Mouse (Mus musculus) neural tube, embryonic 14.5 days (tissue): ENCODE results near the gene Pak3. TPM values are rescaled to one million over a fixed set of nuclear protein-coding genes. Genes with fewer than 3 reads are reported as not detected.
A peak's percentile ranks its signal among the peaks of the same experiment; 100 is the strongest.
"Not testable (repeated sequence)": the region's sequence is repeated elsewhere in the genome, so short reads cannot be mapped to it uniquely, and the experiment has no call there.

Experiments
- ATAC-seq: fragments of 200-750 bp; cut with Nextera tagmentation; 2 replicates; pipeline ENCODE4 v1.8.0; 2017; ENCODE audit warnings: low read depth, mild to moderate bottlenecking, moderate TSS enrichment, moderate library complexity
- H3K27ac ChIP-seq: fragments of 300-500 bp; sonication (generic); 2 replicates; pipeline ENCODE4 v1.5.1; 2014; ENCODE audit warnings: low read depth, mild to moderate bottlenecking, control low read depth, low read length, moderate library complexity, mixed read lengths
- H3K27me3 ChIP-seq: fragments of 300-500 bp; sonication (generic); 2 replicates; pipeline ENCODE4 v1.6.1; 2014; ENCODE audit warnings: low read length; ENCODE audit not compliant: control insufficient read depth, insufficient read depth
- H3K36me3 ChIP-seq: fragments of 300-500 bp; sonication (generic); 2 replicates; pipeline ENCODE4 v1.6.1; 2014; ENCODE audit warnings: low read length, mixed read lengths; ENCODE audit not compliant: control insufficient read depth, insufficient read depth
- H3K4me1 ChIP-seq: fragments of 300-500 bp; sonication (generic); 2 replicates; pipeline ENCODE4 v1.6.1; 2014; ENCODE audit warnings: low read length; ENCODE audit not compliant: control insufficient read depth, insufficient read depth
- H3K4me2 ChIP-seq: fragments of 300-500 bp; sonication (generic); 2 replicates; pipeline ENCODE4 v1.6.1; 2014; ENCODE audit warnings: mild to moderate bottlenecking, low read depth, low read length, control low read depth
- H3K4me3 ChIP-seq: fragments of 300-500 bp; sonication (generic); 2 replicates; pipeline ENCODE4 v1.5.1; 2014; ENCODE audit warnings: low read depth, low read length, control low read depth, mixed read lengths
- H3K9ac ChIP-seq: fragments of 300-500 bp; sonication (generic); replicated peaks from 2 replicates; pipeline ENCODE4 v1.6.1; 2014; ENCODE audit warnings: low read depth, mild to moderate bottlenecking, control low read depth, low read length, mixed read lengths
- H3K9me3 ChIP-seq: fragments of 300-500 bp; sonication (generic); 2 replicates; pipeline ENCODE4 v1.6.1; 2016; ENCODE audit warnings: low read length; ENCODE audit not compliant: control insufficient read depth
- WGBS: fragments of 180-500 bp; shearing (Covaris S2); extraction: QIAGEN DNeasy Blood & Tissue Kit; methylation state at CpG from one replicate; pipeline ENCODE4 v1.1.7; 2014; 5-methylcytosine and 5-hydroxymethylcytosine counted together
- polyA plus RNA-seq: library from polyadenylated mRNA; unstranded; fragments of >200 nt; fragmentation: Nextera tagmentation; extraction: Ambion mirVana; gene quantifications from 2 replicates; pipeline ENCODE4 v1.2.1, GENCODE M21; 2014

Pak3 gene
- 246 and 300 TPM in 2 replicates for polyA plus RNA-seq

GRCm38 (mm10) chrX:143518168-143518901 lies at the start of gene Pak3:
TSS of gene Pak3 (plus strand) at chrX:143518591.
- Histone ChIP-seq H3K27me3 (no peaks in the 10 kb centered on the region), H3K9me3 (no peaks in the 10 kb centered on the region), H3K9ac (peak within 1 kb of the TSS; percentile 63), H3K4me3 (peak within 1 kb of the TSS; percentile 42), H3K4me2 (peak within 1 kb of the TSS; percentile 46), H3K36me3 (no peaks in the 10 kb centered on the region), H3K27ac (peak within 1 kb of the TSS; percentile 88), H3K4me1 (no peaks in the 10 kb centered on the region)
- WGBS = 16% methylated on average over 23 of the region's 23 CpGs
- peak; percentile 93 for ATAC-seq

DNA sequence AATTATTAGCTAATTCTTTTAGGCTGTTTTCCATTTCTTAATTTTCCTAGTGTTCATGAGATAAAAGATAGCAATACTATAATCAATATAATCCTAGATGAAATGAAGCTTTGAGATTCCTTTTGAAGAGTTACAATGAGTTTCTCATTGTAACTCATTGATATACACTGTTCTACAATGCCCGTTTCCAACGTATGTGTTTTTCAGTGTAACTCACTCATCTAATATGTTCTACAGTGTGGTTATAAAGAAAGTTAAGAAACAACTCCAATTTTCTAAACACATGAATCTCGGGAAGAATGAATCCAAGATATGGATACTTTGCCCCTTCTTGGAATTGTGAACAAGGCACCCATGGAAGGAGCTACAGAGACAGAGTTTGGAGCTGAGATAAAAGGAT lies 35.5 kb upstream of the Pak3 start:
- H3K27me3 ChIP-seq = no peaks in the 10 kb centered on the region
- H3K4me2 ChIP-seq = no peak overlapping the region
- peak; percentile 100 for ATAC-seq
- H3K9ac ChIP-seq = no peak overlapping the region
- H3K9me3 ChIP-seq = no peaks in the 10 kb centered on the region
- H3K4me3 ChIP-seq = no peak overlapping the region
- whole genome bisulfite sequencing = 74% methylated on average over 3 of the region's 3 CpGs
- H3K27ac ChIP-seq = no peak overlapping the region
- H3K4me1 ChIP-seq = no peaks in the 10 kb centered on the region
- H3K36me3 ChIP-seq = no peaks in the 10 kb centered on the region

GRCm38 (mm10) chrX:143501053-143501695 lies 17.2 kb upstream of the Pak3 start:
- WGBS = 73% methylated on average over 4 of the region's 4 CpGs
- no peak for ATAC-seq
- Histone ChIP-seq H3K9ac (no peak overlapping the region), H3K4me2 (no peak overlapping the region), H3K27ac (no peak overlapping the region), H3K27me3 (no peaks in the 10 kb centered on the region), H3K9me3 (no peaks in the 10 kb centered on the region), H3K36me3 (no peaks in the 10 kb centered on the region), H3K4me3 (no peak overlapping the region), H3K4me1 (no peaks in the 10 kb centered on the region)

GRCm38 (mm10) chrX:143501776-143502365 lies 16.5 kb upstream of the Pak3 start:
- Histone ChIP-seq H3K9ac (no peak overlapping the region), H3K4me1 (no peaks in the 10 kb centered on the region), H3K27me3 (no peaks in the 10 kb centered on the region), H3K4me2 (no peak overlapping the region), H3K9me3 (no peaks in the 10 kb centered on the region), H3K4me3 (no peak overlapping the region), H3K27ac (no peak overlapping the region), H3K36me3 (no peaks in the 10 kb centered on the region)
- no peak for ATAC-seq
- 74% methylated on average over 5 of the region's 5 CpGs for WGBS

DNA sequence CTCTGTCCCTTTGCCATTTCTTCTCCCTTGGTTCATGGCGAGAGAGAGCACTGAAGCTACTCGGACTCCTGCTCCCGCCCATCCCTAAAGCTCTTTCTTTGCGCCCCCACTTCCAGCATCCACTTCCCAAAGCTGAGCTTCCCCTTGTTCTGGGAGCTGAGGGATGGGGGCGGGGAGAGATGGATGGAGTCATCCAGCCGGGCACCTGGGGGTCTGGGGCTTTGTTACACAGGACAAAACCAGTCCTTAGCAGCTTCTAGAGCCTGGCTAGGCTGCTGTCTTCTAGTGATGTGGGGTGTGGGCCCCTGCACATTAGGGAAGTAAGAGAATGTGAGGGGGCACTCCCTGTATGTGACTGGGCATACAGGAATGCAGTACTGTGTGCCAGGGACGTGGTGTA lies 526 bp downstream of the Pak3 start:
- Histone ChIP-seq H3K27ac (peak overlapping the region; percentile 88), H3K27me3 (no peaks in the 10 kb centered on the region), H3K36me3 (no peaks in the 10 kb centered on the region), H3K4me1 (no peaks in the 10 kb centered on the region), H3K4me3 (peak overlapping the region; percentile 42), H3K9ac (peak overlapping the region; percentile 63), H3K4me2 (peak overlapping the region; percentile 46), H3K9me3 (no peaks in the 10 kb centered on the region)
- WGBS = 14% methylated on average over 7 of the region's 7 CpGs
- ATAC-seq = peak; percentile 84

GRCm38 (mm10) chrX:143519454-143519853 lies 1.1 kb downstream of the Pak3 start:
- H3K4me2 ChIP-seq = peak overlapping the region; percentile 46
- ATAC-seq, H3K9me3 ChIP-seq, H3K27me3 ChIP-seq, H3K36me3 ChIP-seq, H3K4me1 ChIP-seq, H3K9ac ChIP-seq, H3K27ac ChIP-seq: not testable (repeated sequence)
- H3K4me3 ChIP-seq = 0 out of 2 replicates have a peak overlapping the region, but pooled peaks have one; percentile 42
- 72% methylated on average over 5 of the region's 5 CpGs for WGBS

DNA sequence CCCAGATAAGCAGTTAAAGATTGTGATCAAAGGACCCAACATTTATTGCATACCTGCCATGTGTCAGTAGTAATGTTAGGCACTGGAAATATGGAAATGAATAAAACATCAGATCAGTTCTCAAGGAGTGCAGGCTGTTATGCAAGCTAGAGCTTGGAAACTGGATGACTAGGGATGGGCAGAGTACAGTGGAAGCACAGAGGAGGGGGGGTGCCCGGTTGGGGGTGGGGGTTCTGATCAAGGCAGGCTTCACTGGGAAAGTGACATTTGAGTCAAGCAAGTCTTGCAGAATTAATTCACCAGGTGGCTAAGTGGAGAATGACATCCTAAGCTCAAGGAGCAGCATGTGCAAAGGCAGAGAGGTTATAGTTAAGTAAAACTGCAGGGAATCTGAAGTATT lies 1.8 kb downstream of the Pak3 start:
- Histone ChIP-seq H3K4me2 (peak overlapping the region; percentile 46; the same call in 1 of the 2 replicates), H3K9ac (no peak overlapping the region), H3K27ac (no peak overlapping the region), H3K27me3 (no peaks in the 10 kb centered on the region), H3K4me3 (no peak overlapping the region), H3K4me1 (no peaks in the 10 kb centered on the region), H3K9me3 (no peaks in the 10 kb centered on the region), H3K36me3 (no peaks in the 10 kb centered on the region)
- ATAC-seq = peak; percentile 28; the same call in 1 of the 2 replicates
- 52% methylated on average over 1 of the region's 1 CpGs for WGBS

DNA sequence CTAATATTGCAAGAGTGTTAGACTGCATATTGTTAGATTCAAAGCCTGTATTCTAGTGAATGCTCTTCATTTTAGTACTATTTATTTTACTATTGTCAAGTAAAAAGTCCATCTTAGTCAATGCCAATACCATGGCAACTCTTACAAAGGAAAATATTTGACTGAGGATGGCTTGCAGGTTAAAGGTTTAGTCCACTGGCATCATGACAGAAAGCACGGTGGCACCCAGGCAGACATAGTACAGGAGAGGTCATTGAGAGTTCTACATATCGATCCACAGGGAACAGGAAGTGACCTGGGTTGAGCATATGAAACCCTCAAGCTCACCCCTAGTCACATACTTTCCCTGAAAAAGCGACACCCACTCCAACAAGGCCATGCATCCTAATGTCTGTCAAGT lies 13.9 kb downstream of the Pak3 start:
- Histone ChIP-seq H3K9ac (no peak overlapping the region), H3K9me3 (no peaks in the 10 kb centered on the region), H3K4me3 (no peak overlapping the region), H3K4me1 (no peaks in the 10 kb centered on the region), H3K36me3 (no peaks in the 10 kb centered on the region), H3K27ac (no peak overlapping the region), H3K27me3 (no peaks in the 10 kb centered on the region), H3K4me2 (no peak overlapping the region)
- 83% methylated on average over 3 of the region's 3 CpGs for WGBS
- ATAC-seq = no peak

DNA sequence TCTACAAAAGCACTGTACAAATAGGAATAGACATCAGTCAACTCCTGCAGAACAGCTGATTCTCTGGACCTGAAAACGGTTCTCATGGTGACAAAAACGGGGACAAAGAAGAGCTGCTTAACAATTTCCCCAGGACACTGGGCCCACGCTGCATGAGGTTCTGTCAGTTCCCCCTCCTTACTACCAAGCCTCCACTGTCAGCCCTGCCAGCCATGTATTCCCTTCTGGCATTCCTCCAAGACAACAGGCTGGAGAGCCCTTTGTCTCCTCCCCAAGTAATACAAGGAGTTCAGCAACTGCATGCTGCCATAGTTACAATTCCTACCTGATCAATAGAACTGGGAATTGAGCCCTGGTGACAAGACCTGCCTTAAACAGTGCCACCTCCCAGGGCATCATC lies 15.2 kb downstream of the Pak3 start:
- ATAC-seq = peak; percentile 73; the same call in 1 of the 2 replicates
- Histone ChIP-seq H3K4me1 (no peaks in the 10 kb centered on the region), H3K27me3 (no peaks in the 10 kb centered on the region), H3K36me3 (no peaks in the 10 kb centered on the region), H3K27ac (no peak overlapping the region), H3K9me3 (no peaks in the 10 kb centered on the region), H3K4me2 (no peak overlapping the region), H3K4me3 (no peak overlapping the region), H3K9ac (no peak overlapping the region)
- WGBS = 53% methylated on average over 3 of the region's 3 CpGs
